Mouse (Mus musculus): ENCODE results near the gene Prss43. TPM values are rescaled to one million over a fixed set of nuclear protein-coding genes. Genes with fewer than 3 reads are reported as not detected.

The Prss43 gene
- polyA plus RNA-seq, 1 experiment from 2014 or later, result not detected

GRCm38 (mm10) chr9:110844206-110844605, 17.7 kb downstream of the Prss43 start, which contains the start of gene Prss46:
Gene Prss46 (plus strand): TSS chr9:110844506.
- H3K9me3 ChIP-seq (replicated peaks), result no peaks in the 10 kb centered on the region
- 73% methylated on average over 10 of the region's 10 CpGs for WGBS (ENCODE audit: insufficient replicate concordance)
- ATAC-seq, result no peak

GRCm38 (mm10) chr9:110849162-110849561, 22.7 kb downstream of the Prss43 start:
- no peak overlapping the region for H3K4me3 ChIP-seq
- H3K9me3 ChIP-seq (replicated peaks), result no peaks in the 10 kb centered on the region
- no peak overlapping the region for H3K9ac ChIP-seq
- no peak overlapping the region for H3K27ac ChIP-seq
- peaks cover 2% of the 10 kb centered on the region; the same call in 1 of the 2 replicates for H3K27me3 ChIP-seq (replicated peaks)
- 67% methylated on average over 7 of the region's 7 CpGs for WGBS (ENCODE audit: insufficient replicate concordance)
- H3K4me1 ChIP-seq, result no peaks in the 10 kb centered on the region
- H3K4me2 ChIP-seq, result no peak overlapping the region
- no peak for ATAC-seq
- H3K36me3 ChIP-seq, result no peaks in the 10 kb centered on the region

More at GRCm38 (mm10) chr9:110844206-110844605, 17.7 kb downstream of the Prss43 start, which contains the start of gene Prss46:
- H3K4me1 ChIP-seq, result peaks cover 14% of the 10 kb centered on the region; the same call in 1 of the 2 replicates
- no peak within 1 kb of the TSS for H3K4me2 ChIP-seq
- H3K36me3 ChIP-seq, result no peaks in the 10 kb centered on the region
- H3K4me3 ChIP-seq, result no peak within 1 kb of the TSS
- H3K9ac ChIP-seq, result no peak within 1 kb of the TSS
- no peak within 1 kb of the TSS for H3K27ac ChIP-seq
- H3K27me3 ChIP-seq (replicated peaks), result no peaks in the 10 kb centered on the region; the same call in 1 of the 2 replicates

GRCm38 (mm10) chr9:110855903-110856302, 29.4 kb downstream of the Prss43 start:
- no peak overlapping the region for H3K9ac ChIP-seq
- no peaks in the 10 kb centered on the region for H3K36me3 ChIP-seq
- H3K4me3 ChIP-seq, result no peak overlapping the region
- peaks cover 25% of the 10 kb centered on the region; the same call in 1 of the 2 replicates for H3K27me3 ChIP-seq (replicated peaks)
- 39% methylated on average over 7 of the region's 7 CpGs for WGBS (ENCODE audit: insufficient replicate concordance)
- no peak for ATAC-seq
- H3K4me2 ChIP-seq, result no peak overlapping the region
- no peak overlapping the region for H3K27ac ChIP-seq
- H3K4me1 ChIP-seq, result peaks cover 40% of the 10 kb centered on the region
- H3K9me3 ChIP-seq (replicated peaks), result no peaks in the 10 kb centered on the region

- no peak overlapping the region for H3K9ac ChIP-seq
- no peak overlapping the region for H3K4me3 ChIP-seq
- peaks cover 50% of the 10 kb centered on the region for H3K4me1 ChIP-seq
- 18% methylated on average over 4 of the region's 4 CpGs for WGBS (ENCODE audit: insufficient replicate concordance)
- H3K36me3 ChIP-seq, result peaks cover 3% of the 10 kb centered on the region; the same call in 1 of the 2 replicates
- no peaks in the 10 kb centered on the region for H3K9me3 ChIP-seq (replicated peaks)
- ATAC-seq, result no peak
- H3K4me2 ChIP-seq, result peak overlapping the region; percentile 78; the same call in 1 of the 2 replicates
- H3K27me3 ChIP-seq (replicated peaks), result peaks cover 25% of the 10 kb centered on the region; the same call in 1 of the 2 replicates
- no peak overlapping the region for H3K27ac ChIP-seq
These were observed 30.4 kb downstream of the Prss43 start for GRCm38 (mm10) chr9:110856920-110857319.

DNA sequence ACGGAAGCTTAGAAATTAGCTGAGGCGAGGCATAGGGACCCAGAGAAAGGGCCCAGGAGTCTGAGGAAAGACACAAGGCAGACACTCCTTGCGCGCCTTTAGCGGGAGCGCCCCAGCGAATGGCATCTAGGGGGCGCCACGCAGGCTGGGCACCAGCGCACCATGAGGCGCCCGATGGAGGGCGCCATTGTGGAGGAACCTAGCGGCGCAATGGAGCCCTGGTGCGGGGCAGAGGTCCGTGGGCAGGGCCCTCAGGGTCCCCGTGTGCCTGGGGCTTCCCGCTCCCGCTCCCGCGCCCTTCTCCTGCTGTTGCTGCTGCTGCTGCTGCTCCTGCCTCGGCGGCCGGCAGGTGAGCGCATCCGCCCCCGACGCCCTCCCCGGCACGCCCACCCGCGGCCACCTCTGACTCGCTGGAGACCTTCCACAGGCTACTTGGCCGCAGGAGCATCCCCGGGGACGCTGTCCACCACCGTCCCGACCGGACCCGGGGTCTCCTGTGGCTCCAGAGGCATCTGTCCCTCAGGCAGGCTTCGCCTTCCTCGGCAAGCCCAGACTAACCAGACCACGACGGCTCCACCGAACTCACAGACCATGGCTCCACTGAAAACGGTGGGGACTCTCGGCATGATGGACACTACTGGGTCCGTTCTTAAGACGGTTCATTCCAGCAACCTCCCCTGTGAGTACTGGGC, 31.4 kb downstream of the Prss43 start, which contains the start of gene Prss50:
Gene Prss50, plus strand, starts transcription at position 187 of the 692 bp plus-strand sequence.
- Histone ChIP-seq H3K9me3 (replicated peaks) (no peaks in the 10 kb centered on the region), H3K36me3 (peaks cover 3% of the 10 kb centered on the region; the same call in 1 of the 2 replicates), H3K4me1 (peaks cover 52% of the 10 kb centered on the region), H3K9ac (peak within 1 kb of the TSS; percentile 70), H3K27me3 (replicated peaks) (peaks cover 25% of the 10 kb centered on the region; the same call in 1 of the 2 replicates), H3K4me3 (peak within 1 kb of the TSS; percentile 58), H3K27ac (peak within 1 kb of the TSS; percentile 92), H3K4me2 (peak within 1 kb of the TSS; percentile 78)
- ATAC-seq, result peak; percentile 35
- WGBS (ENCODE audit: insufficient replicate concordance), result 9% methylated on average over 42 of the region's 50 CpGs

DNA sequence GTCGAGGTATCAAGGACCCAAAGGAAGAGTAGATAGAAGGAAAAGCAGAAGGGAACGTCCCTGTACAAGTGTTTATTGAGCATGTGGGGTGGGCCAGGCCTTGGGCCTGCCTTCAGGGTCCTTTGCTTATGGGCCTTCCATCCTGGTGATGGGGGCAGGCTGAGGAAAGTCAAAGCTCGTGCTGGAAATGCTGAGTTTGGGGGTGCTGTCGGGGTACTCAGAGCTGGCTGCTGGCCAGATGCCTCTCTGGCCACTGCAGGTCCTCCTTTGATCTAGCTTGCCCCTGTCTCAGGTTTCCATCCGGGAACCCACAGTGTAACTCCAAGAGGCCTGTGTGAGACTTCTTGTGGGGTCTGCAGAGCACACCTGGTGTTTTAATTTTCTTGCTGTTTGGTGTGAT, 32.0 kb downstream of the Prss43 start:
- no peak for ATAC-seq
- peaks cover 52% of the 10 kb centered on the region for H3K4me1 ChIP-seq
- 31% methylated on average over 5 of the region's 5 CpGs for WGBS (ENCODE audit: insufficient replicate concordance)
- H3K9ac ChIP-seq, result peak overlapping the region; percentile 70
- peak overlapping the region; percentile 78 for H3K4me2 ChIP-seq
- peaks cover 25% of the 10 kb centered on the region; the same call in 1 of the 2 replicates for H3K27me3 ChIP-seq (replicated peaks)
- peak overlapping the region; percentile 92 for H3K27ac ChIP-seq
- peaks cover 3% of the 10 kb centered on the region; the same call in 1 of the 2 replicates for H3K36me3 ChIP-seq
- H3K9me3 ChIP-seq (replicated peaks), result no peaks in the 10 kb centered on the region
- peak overlapping the region; percentile 58 for H3K4me3 ChIP-seq

DNA sequence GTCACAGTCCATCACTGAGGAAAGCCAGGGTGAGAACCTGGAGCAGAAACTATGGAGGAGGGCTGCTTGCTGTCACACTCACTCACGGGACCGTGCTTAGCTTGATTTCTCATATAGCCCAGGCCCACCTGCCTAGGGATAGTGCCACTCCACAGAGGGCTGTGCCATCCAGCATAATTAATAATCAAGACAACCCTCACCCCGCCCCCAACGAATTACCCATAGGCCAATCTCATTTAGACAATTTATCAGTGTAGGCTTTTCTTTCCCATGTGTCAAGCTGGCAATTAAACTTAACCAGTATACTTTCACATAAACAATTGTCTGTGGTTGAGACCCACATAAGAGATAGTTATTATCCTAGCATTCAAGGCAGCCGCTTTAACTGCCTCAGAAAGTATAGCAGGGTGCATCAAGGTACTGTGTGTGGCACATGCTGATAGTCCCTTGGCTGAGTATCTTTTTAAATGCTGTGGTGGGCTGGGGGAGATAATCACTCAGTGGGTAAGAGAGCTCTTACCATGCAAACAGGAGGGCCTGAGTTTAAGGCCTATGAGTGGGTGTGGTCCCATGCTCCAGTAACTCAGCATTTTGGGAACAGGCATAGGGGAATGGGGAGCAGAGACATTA, 32.6 kb downstream of the Prss43 start:
- peaks cover 3% of the 10 kb centered on the region; the same call in 1 of the 2 replicates for H3K36me3 ChIP-seq
- H3K27ac ChIP-seq, result peak overlapping the region; percentile 92
- peak overlapping the region; percentile 70 for H3K9ac ChIP-seq
- H3K4me3 ChIP-seq, result peak overlapping the region; percentile 58
- H3K4me1 ChIP-seq, result peaks cover 52% of the 10 kb centered on the region
- no peaks in the 10 kb centered on the region for H3K9me3 ChIP-seq (replicated peaks)
- ATAC-seq, result peak; percentile 95
- H3K4me2 ChIP-seq, result peak overlapping the region; percentile 78
- whole genome bisulfite sequencing (ENCODE audit: insufficient replicate concordance), result 21% methylated on average over 5 of the region's 5 CpGs
- peaks cover 24% of the 10 kb centered on the region; the same call in 1 of the 2 replicates for H3K27me3 ChIP-seq (replicated peaks)

- H3K9ac ChIP-seq, result no peak overlapping the region
- no peak overlapping the region for H3K27ac ChIP-seq
- 0 out of 2 replicates have a peak, but pooled peaks cover 4% of the 10 kb centered on the region for H3K36me3 ChIP-seq
- H3K4me2 ChIP-seq, result no peak overlapping the region
- H3K9me3 ChIP-seq (replicated peaks), result no peaks in the 10 kb centered on the region
- peaks cover 13% of the 10 kb centered on the region; the same call in 1 of the 2 replicates for H3K4me1 ChIP-seq
- H3K27me3 ChIP-seq (replicated peaks), result peaks cover 45% of the 10 kb centered on the region
- no peak for ATAC-seq
- H3K4me3 ChIP-seq, result no peak overlapping the region
- 11% methylated on average over 7 of the region's 7 CpGs for WGBS (ENCODE audit: insufficient replicate concordance)
These were observed 44.5 kb downstream of the Prss43 start for GRCm38 (mm10) chr9:110871030-110871429.

- H3K27me3 ChIP-seq (replicated peaks), result peaks cover 56% of the 10 kb centered on the region
- H3K9me3 ChIP-seq (replicated peaks), result no peaks in the 10 kb centered on the region
- no peak for ATAC-seq
- no peak overlapping the region for H3K9ac ChIP-seq
- H3K27ac ChIP-seq, result no peak overlapping the region
- WGBS (ENCODE audit: insufficient replicate concordance), result 14% methylated on average over 36 of the region's 40 CpGs
- H3K4me1 ChIP-seq, result peaks cover 22% of the 10 kb centered on the region; the same call in 1 of the 2 replicates
- H3K4me3 ChIP-seq, result peak overlapping the region; percentile 30
- peak overlapping the region; percentile 40 for H3K4me2 ChIP-seq
- H3K36me3 ChIP-seq, result 0 out of 2 replicates have a peak, but pooled peaks cover 1% of the 10 kb centered on the region
These were observed 47.5 kb downstream of the Prss43 start for GRCm38 (mm10) chr9:110873681-110874659.

DNA sequence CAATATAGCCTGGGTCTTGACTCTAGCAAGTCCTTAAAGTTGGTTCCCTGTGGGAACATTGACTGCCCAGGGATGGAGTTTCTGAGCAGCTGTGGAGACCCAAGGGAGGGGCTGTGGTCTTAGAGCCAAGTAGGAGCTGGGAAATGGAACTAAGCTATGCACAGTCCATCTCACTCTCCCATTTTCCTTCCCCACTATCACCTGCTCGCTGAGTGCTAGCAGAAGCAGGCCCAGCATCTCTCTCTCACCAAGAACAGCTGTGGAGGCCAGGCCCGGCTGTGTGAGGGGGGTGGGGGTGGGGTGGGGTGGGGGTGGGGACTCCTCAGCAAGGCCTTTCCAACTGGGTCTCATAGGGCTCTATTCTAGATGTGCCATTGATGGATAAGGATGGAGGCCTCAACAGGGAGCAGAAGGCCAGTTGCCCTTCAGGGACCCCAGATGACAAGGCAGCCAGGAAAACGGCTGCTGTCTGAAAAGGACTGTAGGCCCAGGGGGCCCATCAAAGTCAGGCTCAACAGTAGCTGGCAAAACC, 48.2 kb downstream of the Prss43 start:
- no peak for ATAC-seq
- Histone ChIP-seq H3K27me3 (replicated peaks) (peaks cover 63% of the 10 kb centered on the region), H3K27ac (peak overlapping the region; percentile 48; the same call in 1 of the 2 replicates)

GRCm38 (mm10) chr9:110875288-110875695, 48.8 kb downstream of the Prss43 start:
- Histone ChIP-seq H3K4me3 (no peak overlapping the region), H3K36me3 (no peaks in the 10 kb centered on the region), H3K9me3 (replicated peaks) (no peaks in the 10 kb centered on the region), H3K4me1 (peaks cover 22% of the 10 kb centered on the region; the same call in 1 of the 2 replicates), H3K27me3 (replicated peaks) (peaks cover 69% of the 10 kb centered on the region), H3K9ac (no peak overlapping the region), H3K4me2 (no peak overlapping the region), H3K27ac (0 out of 2 replicates have a peak overlapping the region, but pooled peaks have one; percentile 48)
- WGBS (ENCODE audit: insufficient replicate concordance), result 43% methylated on average over 6 of the region's 6 CpGs
- ATAC-seq, result peak; percentile 68

More for the DNA sequence above, 48.2 kb downstream of the Prss43 start:
- Histone ChIP-seq H3K4me2 (no peak overlapping the region), H3K36me3 (no peaks in the 10 kb centered on the region), H3K4me3 (no peak overlapping the region), H3K9ac (no peak overlapping the region), H3K9me3 (replicated peaks) (no peaks in the 10 kb centered on the region), H3K4me1 (peaks cover 22% of the 10 kb centered on the region; the same call in 1 of the 2 replicates)
- WGBS (ENCODE audit: insufficient replicate concordance), result 35% methylated on average over 3 of the region's 3 CpGs
